Mouse (Mus musculus): ENCODE results near the gene Glis1. TPM values are rescaled to one million over a fixed set of nuclear protein-coding genes. Genes with fewer than 3 reads are reported as not detected.

The Glis1 gene
- polyA plus RNA-seq, 1 experiment from 2014 or later: 6.8 TPM

DNA sequence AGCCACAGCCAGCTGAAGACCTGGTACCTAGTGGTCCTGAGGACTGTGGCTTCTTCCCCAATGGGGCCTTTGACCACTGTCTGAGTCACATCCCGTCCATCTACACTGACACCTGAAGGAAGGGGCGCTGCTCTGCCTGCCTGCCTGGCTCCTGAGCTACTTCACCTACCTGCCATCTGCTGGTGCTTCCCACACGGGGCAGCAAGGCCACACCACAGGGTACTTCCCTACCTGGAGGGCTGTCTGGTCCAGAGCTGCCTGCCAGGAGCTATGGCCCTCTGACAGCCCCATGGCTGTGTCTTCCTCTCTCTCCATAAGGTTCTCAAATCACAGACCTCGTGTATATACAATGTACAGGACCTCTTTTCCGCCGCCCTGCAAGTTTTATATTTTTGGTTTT is 200.2 kb downstream of the Glis1 start:
- H3K27me3 ChIP-seq (ENCODE audit: control insufficient read depth, insufficient read depth, low read length): no peaks in the 10 kb centered on the region
- no peak overlapping the region for H3K4me2 ChIP-seq (ENCODE audit: low read depth, severe bottlenecking)
- 77% methylated on average over 6 of the region's 6 CpGs for WGBS
- no peak for DNase-seq (ENCODE audit: low spot score)
- H3K27ac ChIP-seq (replicated peaks; ENCODE audit: low read depth, low read length): no peak overlapping the region
- H3K4me1 ChIP-seq (ENCODE audit: control insufficient read depth, insufficient read depth, low read length): peaks cover 19% of the 10 kb centered on the region; the same call in 1 of the 2 replicates
- H3K9me3 ChIP-seq (ENCODE audit: control insufficient read depth, low read length): no peaks in the 10 kb centered on the region
- no peak overlapping the region for H3K9ac ChIP-seq (ENCODE audit: low read length)
- no peak overlapping the region for H3K4me3 ChIP-seq (ENCODE audit: low read depth, low read length)
- no peaks in the 10 kb centered on the region for H3K36me3 ChIP-seq (ENCODE audit: control insufficient read depth, insufficient read depth, low read length)
- ATAC-seq (ENCODE audit: insufficient number of reproducible peaks, low FRiP score, low TSS enrichment, low read depth): no peak

DNA sequence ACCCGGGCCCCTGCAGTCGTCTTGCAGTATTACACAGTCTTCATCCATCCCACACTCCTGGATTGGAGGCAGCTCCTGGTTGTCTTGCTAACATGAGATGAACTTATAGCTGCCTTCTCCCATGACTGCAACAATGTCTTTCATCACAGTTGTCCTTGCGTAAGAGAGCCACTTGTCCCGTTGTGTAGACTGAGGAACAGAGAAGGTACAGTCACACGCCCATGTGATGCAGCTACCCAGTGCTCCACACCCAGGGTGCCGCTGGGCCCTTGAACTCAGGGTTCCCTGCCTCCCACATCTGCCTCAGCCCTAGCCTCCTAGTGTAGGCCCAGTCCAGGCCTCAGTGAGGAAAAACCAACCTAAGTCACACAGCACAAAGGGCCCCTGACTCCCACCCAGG is 201.7 kb downstream of the Glis1 start:
- H3K27ac ChIP-seq (replicated peaks; ENCODE audit: low read depth, low read length): no peak overlapping the region
- no peak for ATAC-seq (ENCODE audit: insufficient number of reproducible peaks, low FRiP score, low TSS enrichment, low read depth)
- H3K27me3 ChIP-seq (ENCODE audit: control insufficient read depth, insufficient read depth, low read length): no peaks in the 10 kb centered on the region
- no peaks in the 10 kb centered on the region for H3K9me3 ChIP-seq (ENCODE audit: control insufficient read depth, low read length)
- H3K36me3 ChIP-seq (ENCODE audit: control insufficient read depth, insufficient read depth, low read length): no peaks in the 10 kb centered on the region
- WGBS: 72% methylated on average over 6 of the region's 6 CpGs
- DNase-seq (ENCODE audit: low spot score): no peak
- no peak overlapping the region for H3K9ac ChIP-seq (ENCODE audit: low read length)
- H3K4me3 ChIP-seq (ENCODE audit: low read depth, low read length): no peak overlapping the region
- H3K4me2 ChIP-seq (ENCODE audit: low read depth, severe bottlenecking): no peak overlapping the region
- H3K4me1 ChIP-seq (ENCODE audit: control insufficient read depth, insufficient read depth, low read length): peaks cover 20% of the 10 kb centered on the region; the same call in 1 of the 2 replicates

DNA sequence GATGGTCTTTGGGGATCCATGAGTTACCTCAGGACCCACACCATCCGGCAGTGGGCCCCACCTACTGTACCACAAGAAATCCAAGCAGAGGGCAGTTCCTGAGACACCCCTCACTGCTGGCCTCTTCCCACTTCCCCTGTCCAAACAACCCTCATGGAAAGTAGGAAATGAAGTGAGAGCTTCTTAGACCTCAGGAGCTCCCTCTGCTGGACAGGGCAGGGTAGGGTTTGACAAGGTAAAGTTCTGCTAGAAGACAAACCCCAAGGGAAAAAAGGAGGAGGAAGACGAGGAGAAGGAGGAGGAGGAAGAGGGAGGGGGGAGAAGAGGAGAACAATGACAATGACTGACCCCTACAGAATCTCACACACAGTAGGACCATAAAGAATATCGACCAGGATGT is 203.3 kb downstream of the Glis1 start:
- H3K4me3 ChIP-seq (ENCODE audit: low read depth, low read length): no peak overlapping the region
- no peaks in the 10 kb centered on the region for H3K36me3 ChIP-seq (ENCODE audit: control insufficient read depth, insufficient read depth, low read length)
- peaks cover 18% of the 10 kb centered on the region; the same call in 1 of the 2 replicates for H3K4me1 ChIP-seq (ENCODE audit: control insufficient read depth, insufficient read depth, low read length)
- no peak overlapping the region for H3K27ac ChIP-seq (replicated peaks; ENCODE audit: low read depth, low read length)
- 63% methylated on average over 3 of the region's 3 CpGs for WGBS
- H3K9ac ChIP-seq (ENCODE audit: low read length): no peak overlapping the region
- H3K27me3 ChIP-seq (ENCODE audit: control insufficient read depth, insufficient read depth, low read length): no peaks in the 10 kb centered on the region
- no peaks in the 10 kb centered on the region for H3K9me3 ChIP-seq (ENCODE audit: control insufficient read depth, low read length)
- ATAC-seq (ENCODE audit: insufficient number of reproducible peaks, low FRiP score, low TSS enrichment, low read depth) (no peak), DNase-seq (ENCODE audit: low spot score) (peak; percentile 64)
- H3K4me2 ChIP-seq (ENCODE audit: low read depth, severe bottlenecking): no peak overlapping the region

DNA sequence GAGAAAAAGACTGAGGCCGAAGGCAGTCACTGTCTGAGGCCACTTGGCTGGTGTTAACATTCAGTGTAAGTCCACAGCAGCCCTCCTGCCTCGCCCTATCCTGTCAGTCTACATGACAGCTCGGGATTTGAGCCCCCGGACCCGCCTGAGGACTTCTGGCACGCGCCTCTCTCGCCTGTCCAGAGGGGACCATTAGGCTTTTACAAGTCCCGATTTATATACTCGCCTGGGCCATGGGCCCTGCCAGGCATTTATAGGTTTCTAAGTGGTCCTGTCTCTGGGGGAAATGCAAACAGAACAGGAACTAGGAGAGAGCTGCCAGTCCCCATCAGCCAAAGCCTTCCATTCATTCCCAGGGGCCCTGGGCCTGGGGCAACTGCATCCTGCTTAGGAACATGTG is 203.9 kb downstream of the Glis1 start:
- ATAC-seq (ENCODE audit: insufficient number of reproducible peaks, low FRiP score, low TSS enrichment, low read depth): no peak

DNA sequence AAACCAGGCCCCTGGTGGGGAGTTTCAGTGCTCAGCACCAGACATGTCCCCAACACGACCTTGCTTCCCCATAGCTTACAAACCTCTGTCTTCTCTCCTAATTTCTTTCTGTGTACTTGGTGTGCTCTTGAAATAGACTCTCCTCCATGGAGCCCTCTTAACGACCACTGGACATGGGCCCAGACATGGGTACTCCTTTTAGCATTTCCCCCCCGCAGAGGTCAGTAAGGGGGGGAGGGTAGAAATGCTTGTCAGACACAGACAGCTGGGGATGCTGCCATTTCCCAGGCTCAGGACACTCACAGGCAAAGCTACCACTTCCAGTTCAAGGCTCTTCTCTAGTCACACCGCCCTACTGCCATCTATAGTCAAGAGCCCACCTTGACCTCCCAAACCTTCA is 207.2 kb downstream of the Glis1 start:
- DNase-seq (ENCODE audit: low spot score): no peak
- 73% methylated on average over 4 of the region's 4 CpGs for WGBS
- Histone ChIP-seq H3K27me3 (ENCODE audit: control insufficient read depth, insufficient read depth, low read length) (no peaks in the 10 kb centered on the region), H3K36me3 (ENCODE audit: control insufficient read depth, insufficient read depth, low read length) (no peaks in the 10 kb centered on the region), H3K4me1 (ENCODE audit: control insufficient read depth, insufficient read depth, low read length) (peaks cover 10% of the 10 kb centered on the region; the same call in 1 of the 2 replicates), H3K9me3 (ENCODE audit: control insufficient read depth, low read length) (no peaks in the 10 kb centered on the region), H3K27ac (replicated peaks; ENCODE audit: low read depth, low read length) (no peak overlapping the region), H3K9ac (ENCODE audit: low read length) (no peak overlapping the region), H3K4me3 (ENCODE audit: low read depth, low read length) (no peak overlapping the region), H3K4me2 (ENCODE audit: low read depth, severe bottlenecking) (no peak overlapping the region)
- ATAC-seq (ENCODE audit: insufficient number of reproducible peaks, low FRiP score, low TSS enrichment, low read depth): no peak

More for the DNA sequence above, 203.9 kb downstream of the Glis1 start:
- no peak overlapping the region for H3K4me3 ChIP-seq (ENCODE audit: low read depth, low read length)
- H3K36me3 ChIP-seq (ENCODE audit: control insufficient read depth, insufficient read depth, low read length): no peaks in the 10 kb centered on the region
- H3K27me3 ChIP-seq (ENCODE audit: control insufficient read depth, insufficient read depth, low read length): no peaks in the 10 kb centered on the region
- H3K9ac ChIP-seq (ENCODE audit: low read length): no peak overlapping the region
- 35% methylated on average over 10 of the region's 10 CpGs for WGBS
- no peak overlapping the region for H3K27ac ChIP-seq (replicated peaks; ENCODE audit: low read depth, low read length)
- H3K9me3 ChIP-seq (ENCODE audit: control insufficient read depth, low read length): no peaks in the 10 kb centered on the region
- H3K4me2 ChIP-seq (ENCODE audit: low read depth, severe bottlenecking): no peak overlapping the region
- H3K4me1 ChIP-seq (ENCODE audit: control insufficient read depth, insufficient read depth, low read length): peaks cover 18% of the 10 kb centered on the region; the same call in 1 of the 2 replicates
- peak; percentile 60 for DNase-seq (ENCODE audit: low spot score)

DNA sequence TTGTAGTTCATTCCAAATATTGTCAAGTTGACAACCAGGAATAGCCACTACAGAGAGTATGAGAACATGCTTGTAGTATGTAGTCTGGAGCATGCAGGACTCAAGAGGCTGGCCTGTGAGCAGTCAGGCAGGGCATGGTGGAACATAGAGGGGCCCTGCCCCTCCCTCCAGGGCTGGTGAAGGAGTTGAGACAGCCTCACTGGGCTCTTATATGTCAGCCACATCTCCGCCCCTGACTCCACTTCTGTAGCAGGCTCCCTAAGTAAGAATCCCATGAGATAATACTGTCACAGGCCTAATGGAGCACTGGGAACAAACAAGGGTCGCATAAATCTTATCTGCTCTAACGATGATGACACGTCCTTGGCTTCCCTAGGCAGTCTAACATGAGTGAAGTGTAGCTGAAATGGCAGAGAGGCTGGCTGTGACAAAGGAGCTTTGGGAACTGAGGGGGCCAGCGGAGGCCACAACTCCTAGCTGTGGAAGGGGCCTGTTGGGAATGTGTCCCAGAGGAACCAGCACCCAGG is 214.6 kb downstream of the Glis1 start:
- Histone ChIP-seq H3K27ac (replicated peaks; ENCODE audit: low read depth, low read length) (no peak overlapping the region), H3K27me3 (ENCODE audit: control insufficient read depth, insufficient read depth, low read length) (0 out of 2 replicates have a peak, but pooled peaks cover 2% of the 10 kb centered on the region), H3K4me1 (ENCODE audit: control insufficient read depth, insufficient read depth, low read length) (peaks cover 13% of the 10 kb centered on the region), H3K9me3 (ENCODE audit: control insufficient read depth, low read length) (no peaks in the 10 kb centered on the region), H3K4me2 (ENCODE audit: low read depth, severe bottlenecking) (no peak overlapping the region), H3K36me3 (ENCODE audit: control insufficient read depth, insufficient read depth, low read length) (no peaks in the 10 kb centered on the region), H3K4me3 (ENCODE audit: low read depth, low read length) (no peak overlapping the region), H3K9ac (ENCODE audit: low read length) (no peak overlapping the region)
- DNase-seq (ENCODE audit: low spot score) (no peak), ATAC-seq (ENCODE audit: insufficient number of reproducible peaks, low FRiP score, low TSS enrichment, low read depth) (no peak)
- WGBS: 80% methylated on average over 5 of the region's 5 CpGs

DNA sequence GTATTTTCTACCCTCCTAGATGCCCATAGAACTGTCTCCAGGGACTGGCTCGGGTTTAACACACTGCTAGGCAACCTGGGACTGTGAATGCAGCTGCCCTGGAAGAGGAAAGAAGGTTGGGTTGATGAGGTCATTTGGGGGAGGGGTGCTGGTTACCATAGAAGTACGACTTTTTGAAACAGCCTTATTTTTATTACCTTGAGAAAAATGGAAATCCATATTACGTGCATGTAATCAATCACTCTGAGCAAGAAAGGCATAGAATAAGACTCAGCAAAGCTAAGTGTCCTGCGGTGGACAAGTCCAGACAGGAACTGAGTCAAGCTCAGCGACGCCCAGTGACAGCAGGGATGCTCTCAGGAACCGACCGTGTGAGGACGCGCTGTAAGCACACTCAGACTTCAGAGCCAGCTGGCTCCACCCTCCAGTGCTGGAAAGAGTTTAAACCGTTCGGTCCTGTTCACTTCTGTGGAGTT is 216.7 kb downstream of the Glis1 start:
- no peak overlapping the region for H3K4me2 ChIP-seq (ENCODE audit: low read depth, severe bottlenecking)

DNA sequence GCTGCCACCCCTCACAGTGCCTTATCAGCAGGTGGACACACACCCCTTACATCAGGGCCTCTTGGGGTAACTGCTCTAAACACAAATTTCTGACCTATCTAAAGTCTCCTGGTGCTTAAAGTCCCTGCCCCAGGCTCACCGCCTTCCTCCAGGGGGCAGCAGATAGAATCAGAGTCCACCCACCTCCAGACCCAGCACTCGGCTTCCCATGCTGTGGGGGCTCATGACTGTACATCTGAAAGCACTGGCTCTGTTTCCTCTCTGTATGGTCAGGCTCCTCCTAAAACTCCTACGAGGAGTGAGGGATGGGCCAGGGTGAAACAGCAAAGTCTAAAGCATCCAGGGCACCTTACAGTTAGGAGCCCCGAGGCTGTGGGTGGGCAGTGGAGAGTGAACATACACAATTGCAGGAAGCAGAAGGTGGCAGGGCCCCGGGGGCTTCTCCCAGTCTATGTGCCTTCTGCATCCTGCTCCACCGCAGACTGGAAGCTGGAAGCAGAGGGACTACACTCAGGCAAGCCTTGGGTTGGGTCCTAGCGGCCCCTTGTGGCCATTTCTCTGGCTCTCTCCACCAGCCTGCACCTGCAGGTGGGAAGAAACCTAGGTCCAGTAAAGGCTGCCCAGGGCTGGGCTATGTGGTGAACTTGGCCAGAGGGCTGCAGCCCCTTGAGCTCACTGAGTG is 218.3 kb downstream of the Glis1 start:
- Histone ChIP-seq H3K27me3 (ENCODE audit: control insufficient read depth, insufficient read depth, low read length) (0 out of 2 replicates have a peak, but pooled peaks cover 2% of the 10 kb centered on the region), H3K4me1 (ENCODE audit: control insufficient read depth, insufficient read depth, low read length) (peaks cover 13% of the 10 kb centered on the region), H3K4me3 (ENCODE audit: low read depth, low read length) (no peak overlapping the region), H3K9ac (ENCODE audit: low read length) (no peak overlapping the region), H3K9me3 (ENCODE audit: control insufficient read depth, low read length) (no peaks in the 10 kb centered on the region), H3K4me2 (ENCODE audit: low read depth, severe bottlenecking) (no peak overlapping the region), H3K27ac (replicated peaks; ENCODE audit: low read depth, low read length) (no peak overlapping the region), H3K36me3 (ENCODE audit: control insufficient read depth, insufficient read depth, low read length) (no peaks in the 10 kb centered on the region)
- DNase-seq (ENCODE audit: low spot score) (peak; percentile 94), ATAC-seq (ENCODE audit: insufficient number of reproducible peaks, low FRiP score, low TSS enrichment, low read depth) (peak; percentile 78)
- 10% methylated on average over 7 of the region's 7 CpGs for WGBS

More for the DNA sequence above, 216.7 kb downstream of the Glis1 start:
- no peak overlapping the region for H3K9ac ChIP-seq (ENCODE audit: low read length)
- peaks cover 13% of the 10 kb centered on the region for H3K4me1 ChIP-seq (ENCODE audit: control insufficient read depth, insufficient read depth, low read length)
- no peak for ATAC-seq (ENCODE audit: insufficient number of reproducible peaks, low FRiP score, low TSS enrichment, low read depth)
- no peak overlapping the region for H3K27ac ChIP-seq (replicated peaks; ENCODE audit: low read depth, low read length)
- peak; percentile 45 for DNase-seq (ENCODE audit: low spot score)
- WGBS: 33% methylated on average over 12 of the region's 12 CpGs
- no peak overlapping the region for H3K4me3 ChIP-seq (ENCODE audit: low read depth, low read length)
- H3K9me3 ChIP-seq (ENCODE audit: control insufficient read depth, low read length): no peaks in the 10 kb centered on the region
- 0 out of 2 replicates have a peak, but pooled peaks cover 2% of the 10 kb centered on the region for H3K27me3 ChIP-seq (ENCODE audit: control insufficient read depth, insufficient read depth, low read length)
- H3K36me3 ChIP-seq (ENCODE audit: control insufficient read depth, insufficient read depth, low read length): no peaks in the 10 kb centered on the region

Measured in limb, embryonic 11.5 days (tissue).